Mouse (Mus musculus): ENCODE results near the gene Sec14l2. TPM values are rescaled to one million over a fixed set of nuclear protein-coding genes. Genes with fewer than 3 reads are reported as not detected.
"Not testable (repeated sequence)": the region's sequence is repeated elsewhere in the genome, so short reads cannot be mapped to it uniquely, and the experiment has no call there.

The Sec14l2 gene
- total RNA-seq, 2 experiments from 2014 or later = 43.2 to 44.3 TPM

DNA sequence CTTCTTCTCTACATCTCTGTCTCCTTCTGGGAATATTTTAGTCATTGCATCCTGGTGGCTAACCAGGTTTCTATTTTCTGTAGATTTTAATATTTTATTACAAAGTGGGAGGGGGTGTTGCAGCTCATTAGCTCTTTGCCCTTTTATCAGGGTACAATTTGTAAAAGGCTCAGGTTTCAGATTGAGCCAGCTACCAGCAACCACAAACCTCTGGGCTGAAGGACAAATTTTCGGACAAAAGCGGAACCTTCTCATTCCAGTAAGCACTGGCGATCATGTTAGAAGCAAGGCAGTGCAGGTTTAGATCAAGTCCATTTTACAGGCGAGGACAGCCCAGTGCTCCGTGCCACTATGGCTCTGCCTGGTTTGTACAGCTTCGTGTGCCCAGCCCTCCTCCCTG lies 11.2 kb upstream of the Sec14l2 start:
- no peak for DNase-seq (ENCODE audit: low spot score in 2 of 2)

DNA sequence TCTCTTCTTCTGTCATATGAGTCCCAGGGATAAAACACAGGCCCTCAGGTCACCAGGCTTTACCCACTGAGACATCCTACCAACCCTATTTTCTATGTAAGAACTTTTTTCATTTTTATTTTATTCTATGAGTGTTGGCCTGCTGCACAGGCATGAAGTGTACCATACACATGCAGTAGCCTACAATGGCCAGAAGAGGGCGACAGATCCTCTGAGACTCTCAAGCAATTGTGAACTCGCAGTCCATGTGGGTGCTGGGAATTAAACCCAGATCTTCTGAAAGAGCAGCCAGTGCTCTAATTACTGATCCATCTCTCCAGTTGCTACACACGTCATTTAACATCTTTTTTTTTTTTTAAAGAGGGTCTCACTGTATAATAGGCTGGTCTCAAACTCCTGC lies 10.2 kb upstream of the Sec14l2 start:
- no peak for DNase-seq (ENCODE audit: low spot score in 2 of 2)

DNA sequence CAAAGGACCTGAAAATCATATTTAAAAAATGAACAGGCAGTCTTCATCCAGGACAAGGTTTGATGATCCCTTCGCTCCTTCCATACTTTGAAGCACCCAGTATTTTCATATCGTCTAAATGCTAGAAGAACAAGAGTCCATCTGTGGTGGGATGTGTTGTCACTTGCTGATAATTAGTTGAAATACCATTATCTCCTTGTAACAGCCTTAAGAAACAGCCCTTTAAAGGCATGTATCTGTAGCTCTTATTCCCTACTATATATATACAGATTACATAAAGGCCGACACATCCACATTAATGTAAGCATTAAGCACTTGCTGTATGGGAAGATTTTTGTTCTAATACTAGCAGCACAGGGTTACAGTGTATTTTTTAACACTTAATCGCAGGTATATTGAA lies 5.2 kb upstream of the Sec14l2 start:
- not testable (repeated sequence) for DNase-seq (ENCODE audit: low spot score in 2 of 2)

GRCm38 (mm10) chr11:4127059-4127458 lies 3.8 kb upstream of the Sec14l2 start:
- DNase-seq (ENCODE audit: low spot score in 2 of 2) = no peak

- DNase-seq (ENCODE audit: low spot score in 2 of 2) = no peak
Measured at GRCm38 (mm10) chr11:4123922-4124321, 707 bp upstream of the Sec14l2 start.

GRCm38 (mm10) chr11:4122226-4122625 lies 989 bp downstream of the Sec14l2 start:
- no peak for DNase-seq (ENCODE audit: low spot score in 2 of 2)

- DNase-seq (ENCODE audit: low spot score in 2 of 2) = no peak
Measured at GRCm38 (mm10) chr11:4121691-4122090, 1.5 kb downstream of the Sec14l2 start.

GRCm38 (mm10) chr11:4119635-4120034 lies 3.6 kb downstream of the Sec14l2 start:
- DNase-seq (ENCODE audit: low spot score in 2 of 2) = no peak

DNA sequence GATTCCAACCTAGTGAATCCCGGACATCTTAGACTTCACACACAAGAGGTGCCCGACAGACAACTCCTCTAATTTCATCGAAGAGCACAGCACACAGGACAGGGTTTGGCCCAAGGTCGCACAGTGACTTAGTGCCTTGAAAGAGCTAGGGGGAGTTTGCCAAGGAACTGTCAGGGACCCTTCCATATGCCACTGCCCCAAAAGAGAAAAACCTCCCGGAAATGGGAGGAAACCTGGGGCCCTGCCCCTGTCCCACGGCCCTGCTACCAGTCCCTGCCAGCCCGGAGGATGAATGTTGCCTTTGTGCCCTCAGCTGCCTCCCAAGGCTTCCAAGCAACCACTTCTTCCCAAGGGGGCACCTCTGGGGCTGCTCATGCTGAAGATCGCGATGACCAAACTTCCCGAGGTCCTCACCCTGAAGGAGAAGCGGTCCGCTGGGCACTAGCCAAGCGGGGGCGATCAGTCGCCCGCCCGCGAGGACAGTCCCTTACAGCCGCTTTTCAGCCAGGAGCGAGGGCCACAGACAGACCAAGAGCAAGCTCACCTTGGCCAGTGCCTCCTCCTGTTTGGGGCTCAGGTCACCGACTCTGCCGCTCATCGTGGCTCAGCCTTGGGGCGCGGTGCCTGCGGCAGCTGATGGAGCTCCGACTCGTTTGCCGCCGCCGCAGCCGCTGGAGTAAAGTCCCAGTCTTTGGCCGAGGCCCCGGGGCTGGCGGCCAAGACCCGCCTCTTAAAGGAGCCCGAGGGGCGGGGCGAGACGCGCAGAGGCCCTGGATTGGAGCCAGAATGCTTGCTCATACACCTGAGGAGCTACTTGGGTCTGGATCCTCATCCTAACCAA lies 4.9 kb downstream of the Sec14l2 start:
- DNase-seq (ENCODE audit: low spot score in 2 of 2) = peak; percentile 61 to 73

- no peak for DNase-seq (ENCODE audit: low spot score in 2 of 2)
Measured at GRCm38 (mm10) chr11:4117372-4118071, 5.7 kb downstream of the Sec14l2 start.

GRCm38 (mm10) chr11:4116458-4117141 lies 6.6 kb downstream of the Sec14l2 start:
- no peak for DNase-seq (ENCODE audit: low spot score in 2 of 2)

DNA sequence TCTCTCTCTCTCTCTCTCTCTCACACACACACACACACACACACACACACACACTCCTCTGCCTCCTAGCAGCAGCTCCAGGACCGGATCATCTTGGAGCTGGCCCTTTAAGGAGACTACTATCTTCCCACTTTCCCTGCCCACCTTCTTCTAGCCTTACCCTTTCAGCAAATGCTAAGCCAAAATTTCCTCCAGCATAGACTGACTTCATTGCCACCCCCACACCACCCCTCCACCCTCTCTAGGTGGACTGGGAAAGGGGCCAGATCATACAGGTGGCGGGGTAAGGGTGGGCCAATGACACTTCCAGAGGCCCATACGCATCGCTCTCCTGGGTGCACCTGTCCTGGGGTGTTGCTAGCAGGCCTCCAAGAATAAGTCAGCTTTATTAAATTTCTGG lies 7.8 kb downstream of the Sec14l2 start:
- DNase-seq (ENCODE audit: low spot score in 2 of 2) = no peak

DNA sequence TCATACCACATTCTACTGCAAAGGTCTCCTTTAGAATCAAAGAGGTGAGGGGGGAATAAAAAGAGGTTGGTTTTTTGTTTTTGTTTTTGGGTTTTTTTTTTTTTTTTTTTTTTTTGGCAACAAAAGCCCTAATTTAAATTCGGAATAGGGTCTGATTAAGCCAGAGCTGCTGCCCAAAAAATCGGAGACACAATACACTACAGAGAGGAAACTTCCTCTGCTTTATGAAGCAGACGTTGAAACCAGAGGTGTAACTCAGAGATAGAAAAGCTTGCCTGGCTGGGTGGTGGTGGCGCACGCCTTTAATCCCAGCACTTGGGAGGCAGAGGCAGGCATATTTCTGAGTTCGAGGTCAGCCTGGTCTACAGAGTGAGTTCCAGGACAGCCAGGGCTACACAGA lies 8.7 kb downstream of the Sec14l2 start:
- DNase-seq (ENCODE audit: low spot score in 2 of 2) = not testable (repeated sequence)

DNA sequence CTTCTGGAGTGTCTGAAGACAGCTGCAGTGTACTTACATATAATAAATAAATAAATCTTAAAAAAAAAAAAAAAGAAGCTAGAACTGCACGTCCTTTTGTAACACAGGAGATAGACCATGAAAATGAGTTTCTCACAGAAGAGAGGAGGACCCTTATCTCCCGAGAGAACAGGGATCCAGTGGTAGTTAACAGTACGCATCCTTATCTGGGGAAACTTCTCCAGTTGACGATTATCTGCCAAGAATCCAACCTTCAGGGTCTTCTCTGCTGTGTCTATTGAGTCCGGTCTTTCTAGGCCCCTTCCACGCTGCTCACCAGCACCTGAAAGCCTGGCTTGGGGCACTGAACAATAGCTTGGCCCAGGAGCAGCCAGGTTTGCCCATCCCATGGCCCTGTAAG lies 9.2 kb downstream of the Sec14l2 start:
- no peak for DNase-seq (ENCODE audit: low spot score in 2 of 2)

DNA sequence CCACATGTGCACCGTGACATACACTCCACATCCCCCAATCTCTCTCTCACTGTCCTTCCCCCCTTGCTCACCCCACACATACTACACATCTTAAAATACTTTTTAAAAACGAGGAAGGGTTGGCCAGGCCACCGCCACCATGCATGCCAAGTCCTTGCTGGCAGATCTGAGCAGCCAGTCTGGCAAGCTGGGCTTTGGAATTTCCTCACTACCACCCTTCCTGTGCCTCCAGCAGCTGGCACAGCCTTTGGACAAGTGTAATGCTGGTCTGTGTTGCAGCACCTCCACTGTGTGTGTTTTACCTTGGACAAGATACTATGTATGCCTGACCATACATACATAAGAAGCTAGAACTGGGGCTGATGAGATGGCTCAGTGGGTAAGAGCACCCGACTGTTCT lies 9.7 kb downstream of the Sec14l2 start:
- no peak for DNase-seq (ENCODE audit: low spot score in 2 of 2)

DNA sequence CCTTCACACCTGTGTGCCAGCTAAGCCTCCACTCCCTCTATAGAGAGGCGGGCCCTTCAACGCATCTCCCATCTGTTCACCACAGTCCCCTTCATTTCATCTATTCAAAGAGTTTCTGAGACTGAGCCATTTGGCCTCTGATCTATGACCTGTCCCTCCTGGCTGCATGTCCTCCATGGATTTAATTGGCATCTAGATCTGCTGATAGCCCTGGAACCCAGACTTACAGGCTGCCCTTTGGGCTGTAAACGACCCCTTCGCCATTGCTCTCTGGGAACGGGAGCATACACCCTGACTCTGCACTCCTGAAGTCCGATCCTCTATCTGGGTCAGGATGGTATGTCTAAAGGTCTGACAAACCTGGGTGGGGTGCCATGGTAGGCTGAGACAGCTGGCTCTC lies 10.4 kb downstream of the Sec14l2 start:
- DNase-seq (ENCODE audit: low spot score in 2 of 2) = no peak

DNA sequence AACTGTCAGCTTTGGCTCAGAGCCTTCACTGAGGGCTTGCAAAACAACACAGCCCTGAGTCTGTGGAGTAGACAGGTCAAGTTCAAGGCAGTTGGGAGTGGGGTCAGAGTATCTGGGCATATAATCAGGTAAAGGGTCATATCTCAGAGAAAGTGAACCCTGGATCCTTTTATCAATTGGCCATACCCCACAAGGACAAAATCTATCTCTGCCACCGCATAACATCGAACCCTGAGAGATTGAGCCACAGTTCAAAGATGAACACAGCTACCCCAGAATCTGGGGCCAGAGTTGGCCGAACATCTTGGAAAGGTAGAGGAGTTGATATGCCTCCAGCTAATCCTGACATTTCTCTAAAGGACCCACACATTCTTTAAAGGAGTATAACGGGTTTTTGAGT lies 11.2 kb downstream of the Sec14l2 start:
- DNase-seq (ENCODE audit: low spot score in 2 of 2) = no peak

- DNase-seq (ENCODE audit: low spot score in 2 of 2) = no peak
Measured at GRCm38 (mm10) chr11:4108691-4109090, 14.5 kb downstream of the Sec14l2 start.

GRCm38 (mm10) chr11:4107901-4108300 lies 15.3 kb downstream of the Sec14l2 start:
- DNase-seq (ENCODE audit: low spot score in 2 of 2) = not testable (repeated sequence)

DNA sequence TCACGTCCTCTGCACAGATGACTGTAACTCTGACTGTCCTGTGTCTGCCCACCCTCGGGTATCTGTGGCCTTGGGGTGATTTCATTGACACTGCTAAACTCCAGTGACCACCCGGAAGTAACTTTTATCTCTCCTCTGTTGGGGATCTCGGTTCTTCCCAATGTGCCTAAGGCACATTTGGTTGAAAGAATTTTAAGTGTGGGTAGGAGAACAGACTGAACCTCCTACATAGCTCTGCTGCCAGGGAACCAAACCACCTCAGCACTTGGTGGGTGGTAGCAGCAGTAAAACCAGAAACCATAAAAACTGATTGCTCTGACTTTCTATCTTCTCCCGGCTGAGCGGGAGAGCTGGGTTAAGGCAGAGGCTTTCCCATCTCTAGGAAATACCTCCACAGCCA lies 17.8 kb downstream of the Sec14l2 start:
- DNase-seq (ENCODE audit: low spot score in 2 of 2) = peak in 1 of 2 experiments; percentile 68

DNA sequence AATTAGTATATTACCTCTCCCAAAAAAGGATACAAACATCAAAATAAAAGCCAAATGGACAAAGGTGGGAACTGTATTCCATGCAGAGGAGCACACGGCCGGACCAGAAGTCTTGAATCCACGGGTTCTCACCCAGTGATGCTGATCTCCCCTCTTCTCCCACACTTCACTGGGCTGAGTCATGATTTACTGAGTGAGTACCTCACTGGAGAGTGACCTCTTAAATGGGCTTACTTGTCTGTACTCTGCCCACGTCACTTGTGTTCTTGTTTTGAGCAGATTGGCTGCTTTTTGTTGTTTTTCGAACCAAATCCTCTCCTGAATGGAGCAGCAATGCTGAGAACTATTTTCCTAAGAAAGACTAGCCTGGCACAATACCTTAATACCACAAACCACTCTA lies 18.2 kb downstream of the Sec14l2 start:
- DNase-seq (ENCODE audit: low spot score in 2 of 2) = no peak

- no peak for DNase-seq (ENCODE audit: low spot score in 2 of 2)
Measured at GRCm38 (mm10) chr11:4103522-4103921, 19.7 kb downstream of the Sec14l2 start.

Data from layer of hippocampus, postnatal 14 days (tissue).